In the genomic region with DNA sequence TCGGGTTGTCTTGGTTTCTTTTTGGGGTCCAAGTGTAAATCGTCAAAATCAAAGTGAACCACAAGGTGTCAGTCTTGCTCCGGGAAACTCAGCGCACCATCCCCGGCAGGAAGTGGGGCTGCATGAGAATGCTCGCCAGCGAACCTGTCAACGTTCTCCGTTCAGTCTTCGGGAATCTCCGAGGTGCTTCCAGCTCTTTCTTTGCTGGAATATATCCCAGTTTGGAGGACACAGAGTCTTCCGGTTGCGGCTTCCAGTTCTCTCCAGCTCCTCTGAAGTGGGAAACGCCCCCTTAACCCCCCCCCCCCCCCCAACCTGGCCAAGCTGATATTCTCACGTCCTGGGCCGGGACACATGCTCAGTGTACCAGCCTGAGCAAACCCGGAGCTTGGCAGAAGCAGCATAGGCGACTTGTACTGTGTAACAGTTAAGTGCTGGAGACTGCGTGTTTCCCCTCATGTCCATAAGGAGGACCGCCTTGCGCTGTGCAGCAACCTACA, we compare ENCODE assay signal across 8 mouse cellular contexts. TPM values are rescaled to one million over a fixed set of nuclear protein-coding genes. Genes with fewer than 3 reads are reported as not detected.
DNase-seq lines count a peak whose midpoint lies in the region; ATAC-seq lines count a peak whose summit lies in the region.

No protein-coding gene starts in this region.

- no peaks in the 10 kb centered on the region for H3K27me3 ChIP-seq in embryonic facial prominence, embryonic 11.5 days (ENCODE audit: control insufficient read depth, insufficient read depth, low read length)
- no peaks in the 10 kb centered on the region for H3K27me3 ChIP-seq in limb, embryonic 13.5 days
- 0 out of 2 replicates have a peak, but pooled peaks cover 3% of the 10 kb centered on the region for H3K27me3 ChIP-seq in midbrain, embryonic 15.5 days (replicated peaks)

- peak overlapping the region; percentile 29 for H3K4me3 ChIP-seq in embryonic facial prominence, embryonic 11.5 days (ENCODE audit: low read depth, low read length)
- peak overlapping the region; percentile 38 for H3K4me3 ChIP-seq in limb, embryonic 13.5 days
- H3K4me3 ChIP-seq in midbrain, embryonic 15.5 days: peak overlapping the region; percentile 32

- no peaks in the 10 kb centered on the region for H3K9me3 ChIP-seq in embryonic facial prominence, embryonic 11.5 days (replicated peaks; ENCODE audit: control insufficient read depth, low read length)
- H3K9me3 ChIP-seq in limb, embryonic 13.5 days: no peaks in the 10 kb centered on the region
- H3K9me3 ChIP-seq in midbrain, embryonic 15.5 days: no peaks in the 10 kb centered on the region

- ATAC-seq in embryonic facial prominence, embryonic 11.5 days (replicated peaks; ENCODE audit: insufficient number of reproducible peaks, low FRiP score, low TSS enrichment, low read depth): peak; percentile 75; the same call in 1 of the 2 replicates
- ATAC-seq in limb, embryonic 13.5 days (ENCODE audit: low FRiP score, low read depth): peak; percentile 81
- peak; percentile 89 for ATAC-seq in midbrain, embryonic 15.5 days (replicated peaks)

- H3K9ac ChIP-seq in embryonic facial prominence, embryonic 11.5 days (replicated peaks; ENCODE audit: low read length): 0 out of 2 replicates have a peak overlapping the region, but pooled peaks have one; percentile 9
- H3K9ac ChIP-seq in limb, embryonic 13.5 days: peak overlapping the region; percentile 31; the same call in 1 of the 2 replicates
- H3K9ac ChIP-seq in midbrain, embryonic 15.5 days: peak overlapping the region; percentile 26; the same call in 1 of the 2 replicates

- no peaks in the 10 kb centered on the region for H3K4me1 ChIP-seq in embryonic facial prominence, embryonic 11.5 days (ENCODE audit: control insufficient read depth, insufficient read depth, low read length)
- H3K4me1 ChIP-seq in limb, embryonic 13.5 days: 0 out of 2 replicates have a peak, but pooled peaks cover 5% of the 10 kb centered on the region
- H3K4me1 ChIP-seq in midbrain, embryonic 15.5 days: peaks cover 4% of the 10 kb centered on the region

- no peaks in the 10 kb centered on the region; the same call in 1 of the 2 replicates for H3K36me3 ChIP-seq in embryonic facial prominence, embryonic 11.5 days (replicated peaks; ENCODE audit: control insufficient read depth, insufficient read depth, low read depth, low read length)
- H3K36me3 ChIP-seq in limb, embryonic 13.5 days: peaks cover 11% of the 10 kb centered on the region
- 0 out of 2 replicates have a peak, but pooled peaks cover 2% of the 10 kb centered on the region for H3K36me3 ChIP-seq in midbrain, embryonic 15.5 days (replicated peaks)

- WGBS in embryonic facial prominence, embryonic 11.5 days: 11% methylated on average over 21 of the region's 21 CpGs
- 8% methylated on average over 21 of the region's 21 CpGs for WGBS in limb, embryonic 13.5 days
- 10% methylated on average over 21 of the region's 21 CpGs for WGBS in midbrain, embryonic 15.5 days

- H3K27ac ChIP-seq in embryonic facial prominence, embryonic 11.5 days (replicated peaks; ENCODE audit: low read depth, low read length): no peak overlapping the region
- H3K27ac ChIP-seq in limb, embryonic 13.5 days: no peak overlapping the region
- H3K27ac ChIP-seq in midbrain, embryonic 15.5 days: no peak overlapping the region

- peak; percentile 45 to 48 for DNase-seq in urinary bladder, adult 18-20 months (ENCODE audit: low spot score in 2 of 2)
- DNase-seq in urinary bladder, postnatal 10 days (ENCODE audit: low spot score): no peak
- peak; percentile 84 for DNase-seq in embryonic facial prominence, embryonic 11.5 days (ENCODE audit: low spot score)
- peak; percentile 58 to 75 for DNase-seq in heart, adult 9 months (ENCODE audit: low spot score in 2 of 2)
- DNase-seq in kidney, adult 9 months: peak; percentile 77
- DNase-seq in spleen, postnatal 36 days (ENCODE audit: low spot score in 2 of 2): peak; percentile 29 to 41

- H3K4me2 ChIP-seq in embryonic facial prominence, embryonic 11.5 days (ENCODE audit: low read depth, low read length): peak overlapping the region; percentile 57
- H3K4me2 ChIP-seq in limb, embryonic 13.5 days (replicated peaks): peak overlapping the region; percentile 67
- peak overlapping the region; percentile 61 for H3K4me2 ChIP-seq in midbrain, embryonic 15.5 days

RNA-seq across cellular contexts. Expression of gene Togaram2, which starts 10.3 kb away (rescaled TPM):
- not detected in 2 replicates for polyA plus RNA-seq in embryonic facial prominence, embryonic 11.5 days (2014; fragmentation: Nextera tagmentation; extraction: Ambion mirVana)
- polyA plus RNA-seq in limb, embryonic 13.5 days (2015; fragmentation: Nextera tagmentation; extraction: Ambion mirVana): 0.06 TPM in 1 of 2 replicates, not detected in the other
- polyA plus RNA-seq in midbrain, embryonic 15.5 days (2015; fragmentation: Nextera tagmentation; extraction: Ambion mirVana): 0.48 and 0.68 TPM in 2 replicates

RNA-seq across cellular contexts. Expression of gene Wdr43, which starts 47.1 kb away (rescaled TPM):
- 104 and 113 TPM in 2 replicates for polyA plus RNA-seq in embryonic facial prominence, embryonic 11.5 days (2014; fragmentation: Nextera tagmentation; extraction: Ambion mirVana)
- 75.9 and 82.1 TPM in 2 replicates for polyA plus RNA-seq in limb, embryonic 13.5 days (2015; fragmentation: Nextera tagmentation; extraction: Ambion mirVana)
- 52.4 and 53.0 TPM in 2 replicates for polyA plus RNA-seq in midbrain, embryonic 15.5 days (2015; fragmentation: Nextera tagmentation; extraction: Ambion mirVana)
